Mouse (Mus musculus) embryonic facial prominence, embryonic 15.5 days (tissue): ENCODE data around the gene Fry. TPM values are rescaled to one million over a fixed set of nuclear protein-coding genes. Genes with fewer than 3 reads are reported as not detected.

Experiments used
- ATAC-seq: fragments of 200-750 bp; cut with Nextera tagmentation; 2 replicates; pipeline ENCODE4 v1.8.0; 2017; ENCODE audit warnings: low read depth, moderate TSS enrichment; ENCODE audit not compliant: insufficient number of reproducible peaks, low FRiP score, low TSS enrichment
- H3K27ac ChIP-seq: fragments of 300-500 bp; sonication (generic); replicated peaks from 2 replicates; pipeline ENCODE4 v1.5.1; 2015; ENCODE audit warnings: mild to moderate bottlenecking, inconsistent platforms
- H3K27me3 ChIP-seq: fragments of 300-500 bp; sonication (generic); 2 replicates; pipeline ENCODE4 v1.6.1; 2015; ENCODE audit warnings: inconsistent platforms
- H3K36me3 ChIP-seq: fragments of 300-500 bp; sonication (generic); 2 replicates; pipeline ENCODE4 v1.6.1; 2015; ENCODE audit warnings: mild to moderate bottlenecking, inconsistent platforms
- H3K4me1 ChIP-seq: fragments of 300-500 bp; sonication (generic); 2 replicates; pipeline ENCODE4 v1.6.1; 2015; ENCODE audit warnings: inconsistent platforms
- H3K4me2 ChIP-seq: fragments of 300-500 bp; sonication (generic); replicated peaks from 2 replicates; pipeline ENCODE4 v1.6.1; 2015; ENCODE audit warnings: mild to moderate bottlenecking, inconsistent platforms
- H3K4me3 ChIP-seq: fragments of 300-500 bp; sonication (generic); replicated peaks from 2 replicates; pipeline ENCODE4 v1.5.1; 2015; ENCODE audit warnings: mild to moderate bottlenecking, inconsistent platforms
- H3K9ac ChIP-seq: fragments of 300-500 bp; sonication (generic); 2 replicates; pipeline ENCODE4 v1.6.1; 2015; ENCODE audit warnings: inconsistent platforms
- H3K9me3 ChIP-seq: fragments of 300-500 bp; sonication (generic); replicated peaks from 2 replicates; pipeline ENCODE4 v1.6.1; 2016; ENCODE audit warnings: inconsistent platforms
- WGBS: fragments of 180-500 bp; shearing (Covaris S2); methylation state at CpG from one replicate; pipeline ENCODE4 v1.1.7; 2015; 5-methylcytosine and 5-hydroxymethylcytosine counted together
- polyA plus RNA-seq: library from polyadenylated mRNA; unstranded; fragments of >200 nt; fragmentation: Nextera tagmentation; extraction: Ambion mirVana; gene quantifications from 2 replicates; pipeline ENCODE4 v1.2.1, GENCODE M21; 2015

The Fry gene
- polyA plus RNA-seq, 1 experiment from 2014 or later, result 11.4 TPM

- WGBS, result 78% methylated on average over 7 of the region's 7 CpGs
- no peak for ATAC-seq
- no peak overlapping the region for H3K4me2 ChIP-seq
Measured at GRCm38 (mm10) chr5:150114007-150114406, 4.4 kb upstream of the Fry start.

GRCm38 (mm10) chr5:150114778-150115177, 3.7 kb upstream of the Fry start:
- ATAC-seq, result no peak
- 74% methylated on average over 4 of the region's 4 CpGs for WGBS
- H3K36me3 ChIP-seq, result no peaks in the 10 kb centered on the region
- no peaks in the 10 kb centered on the region for H3K27me3 ChIP-seq
- H3K4me2 ChIP-seq, result no peak overlapping the region
- no peak overlapping the region for H3K27ac ChIP-seq
- no peak overlapping the region for H3K4me3 ChIP-seq
- H3K9ac ChIP-seq, result no peak overlapping the region
- H3K4me1 ChIP-seq, result peaks cover 23% of the 10 kb centered on the region
- no peaks in the 10 kb centered on the region for H3K9me3 ChIP-seq

More at GRCm38 (mm10) chr5:150114007-150114406, 4.4 kb upstream of the Fry start:
- H3K4me1 ChIP-seq, result peaks cover 19% of the 10 kb centered on the region
- no peak overlapping the region for H3K27ac ChIP-seq
- no peaks in the 10 kb centered on the region for H3K9me3 ChIP-seq
- no peaks in the 10 kb centered on the region for H3K27me3 ChIP-seq
- H3K4me3 ChIP-seq, result no peak overlapping the region
- no peaks in the 10 kb centered on the region for H3K36me3 ChIP-seq
- no peak overlapping the region for H3K9ac ChIP-seq

GRCm38 (mm10) chr5:150115271-150116092, 3.0 kb upstream of the Fry start:
- Histone ChIP-seq H3K4me1 (peaks cover 23% of the 10 kb centered on the region), H3K27me3 (no peaks in the 10 kb centered on the region), H3K9ac (no peak overlapping the region), H3K4me2 (0 out of 2 replicates have a peak overlapping the region, but pooled peaks have one; percentile 6), H3K4me3 (no peak overlapping the region), H3K27ac (peak overlapping the region; percentile 5; the same call in 1 of the 2 replicates), H3K9me3 (no peaks in the 10 kb centered on the region), H3K36me3 (no peaks in the 10 kb centered on the region)
- 41% methylated on average over 16 of the region's 16 CpGs for WGBS
- ATAC-seq, result 0 out of 2 replicates have a peak, but pooled peaks have one; percentile 22

- no peaks in the 10 kb centered on the region for H3K9me3 ChIP-seq
- no peak overlapping the region for H3K9ac ChIP-seq
- no peak for ATAC-seq
- no peak overlapping the region for H3K4me2 ChIP-seq
- peaks cover 23% of the 10 kb centered on the region for H3K4me1 ChIP-seq
- H3K4me3 ChIP-seq, result no peak overlapping the region
- WGBS, result 59% methylated on average over 9 of the region's 9 CpGs
- no peaks in the 10 kb centered on the region for H3K27me3 ChIP-seq
- 0 out of 2 replicates have a peak overlapping the region, but pooled peaks have one; percentile 5 for H3K27ac ChIP-seq
- H3K36me3 ChIP-seq, result no peaks in the 10 kb centered on the region
Measured at GRCm38 (mm10) chr5:150116216-150116905, 2.1 kb upstream of the Fry start.

GRCm38 (mm10) chr5:150116906-150117216, 1.6 kb upstream of the Fry start:
- no peak for ATAC-seq
- Histone ChIP-seq H3K4me2 (no peak overlapping the region), H3K4me3 (no peak overlapping the region), H3K9ac (no peak overlapping the region), H3K27me3 (no peaks in the 10 kb centered on the region), H3K36me3 (no peaks in the 10 kb centered on the region), H3K9me3 (no peaks in the 10 kb centered on the region), H3K4me1 (peaks cover 23% of the 10 kb centered on the region), H3K27ac (no peak overlapping the region)
- 86% methylated on average over 6 of the region's 6 CpGs for WGBS

- Histone ChIP-seq H3K4me1 (peaks cover 23% of the 10 kb centered on the region), H3K4me3 (peak overlapping the region; percentile 67), H3K27me3 (no peaks in the 10 kb centered on the region), H3K9ac (no peak overlapping the region), H3K4me2 (peak overlapping the region; percentile 80), H3K9me3 (no peaks in the 10 kb centered on the region), H3K27ac (no peak overlapping the region), H3K36me3 (no peaks in the 10 kb centered on the region)
- WGBS, result 16% methylated on average over 8 of the region's 8 CpGs
- no peak for ATAC-seq
Measured at GRCm38 (mm10) chr5:150118124-150118454, 356 bp upstream of the Fry start.

GRCm38 (mm10) chr5:150120676-150121075, 2.2 kb downstream of the Fry start:
- no peaks in the 10 kb centered on the region for H3K36me3 ChIP-seq
- H3K9ac ChIP-seq, result no peak overlapping the region
- 78% methylated on average over 8 of the region's 8 CpGs for WGBS
- H3K27ac ChIP-seq, result no peak overlapping the region
- no peak overlapping the region for H3K4me2 ChIP-seq
- H3K27me3 ChIP-seq, result no peaks in the 10 kb centered on the region
- H3K4me1 ChIP-seq, result peaks cover 15% of the 10 kb centered on the region
- no peaks in the 10 kb centered on the region for H3K9me3 ChIP-seq
- no peak overlapping the region for H3K4me3 ChIP-seq
- no peak for ATAC-seq

- Histone ChIP-seq H3K4me3 (no peak overlapping the region), H3K9ac (no peak overlapping the region), H3K27me3 (no peaks in the 10 kb centered on the region), H3K9me3 (no peaks in the 10 kb centered on the region), H3K4me1 (peaks cover 11% of the 10 kb centered on the region; the same call in 1 of the 2 replicates), H3K4me2 (no peak overlapping the region), H3K27ac (no peak overlapping the region), H3K36me3 (no peaks in the 10 kb centered on the region)
- no peak for ATAC-seq
- 80% methylated on average over 4 of the region's 4 CpGs for WGBS
Measured at GRCm38 (mm10) chr5:150122095-150122494, 3.6 kb downstream of the Fry start.

- Histone ChIP-seq H3K27me3 (no peaks in the 10 kb centered on the region), H3K27ac (no peak overlapping the region), H3K9me3 (no peaks in the 10 kb centered on the region), H3K9ac (no peak overlapping the region), H3K36me3 (no peaks in the 10 kb centered on the region), H3K4me2 (no peak overlapping the region), H3K4me3 (no peak overlapping the region), H3K4me1 (peaks cover 11% of the 10 kb centered on the region; the same call in 1 of the 2 replicates)
- WGBS, result 71% methylated on average over 2 of the region's 2 CpGs
- no peak for ATAC-seq
Measured at GRCm38 (mm10) chr5:150122571-150122970, 4.1 kb downstream of the Fry start.

GRCm38 (mm10) chr5:150125920-150126319, 7.5 kb downstream of the Fry start:
- Histone ChIP-seq H3K9ac (no peak overlapping the region), H3K27ac (no peak overlapping the region), H3K4me1 (no peaks in the 10 kb centered on the region), H3K9me3 (no peaks in the 10 kb centered on the region), H3K27me3 (no peaks in the 10 kb centered on the region), H3K4me3 (no peak overlapping the region), H3K4me2 (no peak overlapping the region), H3K36me3 (no peaks in the 10 kb centered on the region)
- 75% methylated on average over 9 of the region's 9 CpGs for WGBS
- ATAC-seq, result no peak

GRCm38 (mm10) chr5:150128432-150128831, 10.0 kb downstream of the Fry start:
- no peak for ATAC-seq
- H3K4me3 ChIP-seq, result no peak overlapping the region
- no peak overlapping the region for H3K4me2 ChIP-seq
- no peaks in the 10 kb centered on the region for H3K4me1 ChIP-seq
- no peaks in the 10 kb centered on the region for H3K36me3 ChIP-seq
- H3K27ac ChIP-seq, result no peak overlapping the region
- no peaks in the 10 kb centered on the region for H3K9me3 ChIP-seq
- no peak overlapping the region for H3K9ac ChIP-seq
- 76% methylated on average over 8 of the region's 8 CpGs for WGBS
- H3K27me3 ChIP-seq, result no peaks in the 10 kb centered on the region
